Mouse (Mus musculus) ES-E14 (cell line): Measurements from ENCODE around the gene Rrm1. TPM values are rescaled to one million over a fixed set of nuclear protein-coding genes. Genes with fewer than 3 reads are reported as not detected.

Experiments
- DNase-seq: peaks from one replicate; pipeline ENCODE4 v3.0.0-alpha.2; 2013; ENCODE audit warnings: low read depth, low spot score
- H3K27ac ChIP-seq: 2 replicates; pipeline ENCODE4 v1.5.1; 2012; ENCODE audit warnings: low read depth, mild to moderate bottlenecking, low read length, moderate library complexity, mixed read lengths; ENCODE audit not compliant: poor library complexity, insufficient read depth, severe bottlenecking
- H3K36me3 ChIP-seq: 2 replicates; pipeline ENCODE4 v1.6.1; 2012; ENCODE audit warnings: mild to moderate bottlenecking, low read length, moderate library complexity, mixed read lengths; ENCODE audit not compliant: control insufficient read depth, poor library complexity, insufficient read depth, severe bottlenecking
- H3K4me1 ChIP-seq, 2 experiments: fragments of 150-350 bp in 1 of 2; sonication (generic) in 1 of 2; 2 replicates each; pipeline ENCODE4 v1.6.1; 2012; ENCODE audit warnings: low read length in 2 of 2, mild to moderate bottlenecking in 1 of 2, mixed read lengths in 1 of 2; ENCODE audit not compliant: control insufficient read depth in 2 of 2, insufficient read depth in 2 of 2, poor library complexity in 1 of 2
- H3K4me3 ChIP-seq, 2 experiments: fragments of 150-350 bp in 1 of 2; sonication (generic) in 1 of 2; 2 replicates each; pipeline ENCODE4 v1.5.1; 2012; ENCODE audit warnings: low read length in 2 of 2, low read depth in 1 of 2, mild to moderate bottlenecking in 1 of 2, mixed read lengths in 1 of 2; ENCODE audit not compliant: insufficient read depth in 1 of 2, poor library complexity in 1 of 2, severe bottlenecking in 1 of 2
- H3K9ac ChIP-seq: 2 replicates; pipeline ENCODE4 v1.6.1; 2012; ENCODE audit warnings: low read depth, mild to moderate bottlenecking, low read length, mixed read lengths; ENCODE audit not compliant: poor library complexity, insufficient read depth, severe bottlenecking
- H3K9me3 ChIP-seq: fragments of 150-350 bp; sonication (generic); 2 replicates; pipeline ENCODE4 v1.6.1; 2012; ENCODE audit warnings: low read depth, mild to moderate bottlenecking, low read length; ENCODE audit not compliant: control insufficient read depth, insufficient read depth
- CHD2 ChIP-seq: IDR thresholded peaks from 2 replicates; pipeline ENCODE4 v1.6.1; 2014; ENCODE audit warnings: mild to moderate bottlenecking, low read depth, low read length, inconsistent platforms
- HCFC1 ChIP-seq: IDR thresholded peaks from 2 replicates; pipeline ENCODE4 v1.6.1; 2012; ENCODE audit warnings: low read length, inconsistent platforms, borderline replicate concordance; ENCODE audit not compliant: insufficient read depth
- MAFK ChIP-seq: IDR thresholded peaks from 2 replicates; pipeline ENCODE4 v1.6.1; 2014; ENCODE audit warnings: mild to moderate bottlenecking, low read depth, low read length, inconsistent platforms; ENCODE audit not compliant: insufficient read depth
- ZC3H11A ChIP-seq: IDR thresholded peaks from 2 replicates; pipeline ENCODE4 v1.6.1; 2012; ENCODE audit warnings: low read depth, mild to moderate bottlenecking, inconsistent platforms, low read length, borderline replicate concordance
- ZNF384 ChIP-seq: IDR thresholded peaks from 2 replicates; pipeline ENCODE4 v1.6.1; 2012; ENCODE audit warnings: low read depth, low read length, inconsistent platforms
- in situ Hi-C, 2 experiments: fragments of 600-800 bp; cut with MboI; formaldehyde crosslinking; loops; one replicate each; pipeline ENCODE4 v1.15.1; 2025; ENCODE audit warnings: low sequenced_read_pairs in 2 of 2, inconsistent platforms in 1 of 2; ENCODE audit not compliant: unreplicated experiment in 2 of 2
- total RNA-seq: library from RNA; depleted of rRNA; stranded (reverse); fragments of 300-350 nt; gene quantifications from 2 replicates; pipeline ENCODE4 v1.2.3, GENCODE M21; 2012; rRNA removed

Rrm1 gene
- total RNA-seq = 92.8 and 109 TPM in 2 replicates

- peak; percentile 98 for DNase-seq
- peak within 1 kb of the TSS; percentile 69 to 97 for H3K4me3 ChIP-seq
Measured at GRCm38 (mm10) chr7:102441657-102442391, at the start of gene Rrm1. Rrm1 (plus strand) TSS chr7:102441695.

GRCm38 (mm10) chr7:102393898-102394297 lies 47.6 kb upstream of the Rrm1 start:
- H3K9ac ChIP-seq = no peak overlapping the region
- in situ Hi-C loops = no loop called here
- DNase-seq = no peak
- H3K27ac ChIP-seq = no peak overlapping the region
- no peaks in the 10 kb centered on the region for H3K9me3 ChIP-seq
- no peak overlapping the region for H3K4me3 ChIP-seq
- H3K4me1 ChIP-seq = no peaks in the 10 kb centered on the region
- no peaks in the 10 kb centered on the region for H3K36me3 ChIP-seq
- TF ChIP-seq MAFK (no peak), ZC3H11A (no peak), HCFC1 (no peak)

More at GRCm38 (mm10) chr7:102441657-102442391, at the start of gene Rrm1:
- Histone ChIP-seq H3K27ac (peak within 1 kb of the TSS; percentile 91), H3K9me3 (no peaks in the 10 kb centered on the region), H3K4me1 (peaks cover 2% of the 10 kb centered on the region in 2 experiments; a peak in 1 of 4 replicates), H3K9ac (peak within 1 kb of the TSS; percentile 99), H3K36me3 (peaks cover 10% of the 10 kb centered on the region)
- peak; percentile 89 for TF ChIP-seq HCFC1
- TF ChIP-seq MAFK = no peak
- in situ Hi-C loops = no loop called here

- DNase-seq = no peak
- TF ChIP-seq MAFK = no peak
Measured at GRCm38 (mm10) chr7:102395894-102396293, 45.6 kb upstream of the Rrm1 start.

GRCm38 (mm10) chr7:102396331-102396730 lies 45.2 kb upstream of the Rrm1 start:
- Histone ChIP-seq H3K4me1 (no peaks in the 10 kb centered on the region), H3K9ac (no peak overlapping the region), H3K9me3 (no peaks in the 10 kb centered on the region), H3K36me3 (no peaks in the 10 kb centered on the region), H3K4me3 (no peak overlapping the region), H3K27ac (no peak overlapping the region)
- TF ChIP-seq ZNF384 = no peak
- no peak for TF ChIP-seq CHD2
- TF ChIP-seq ZC3H11A = no peak
- no peak for TF ChIP-seq MAFK
- no peak for TF ChIP-seq HCFC1
- DNase-seq = no peak
- in situ Hi-C loops = no loop called here

More at GRCm38 (mm10) chr7:102395894-102396293, 45.6 kb upstream of the Rrm1 start:
- Histone ChIP-seq H3K9me3 (no peaks in the 10 kb centered on the region), H3K9ac (no peak overlapping the region), H3K4me3 (no peak overlapping the region), H3K36me3 (no peaks in the 10 kb centered on the region), H3K4me1 (no peaks in the 10 kb centered on the region), H3K27ac (no peak overlapping the region)
- in situ Hi-C loops = no loop called here

GRCm38 (mm10) chr7:102399180-102399731 lies 42.2 kb upstream of the Rrm1 start:
- H3K4me3 ChIP-seq = no peak overlapping the region

More at GRCm38 (mm10) chr7:102399180-102399731, 42.2 kb upstream of the Rrm1 start:
- no peak for DNase-seq
- in situ Hi-C loops = no loop called here
- no peak overlapping the region for H3K9ac ChIP-seq
- H3K4me1 ChIP-seq = no peaks in the 10 kb centered on the region
- TF ChIP-seq ZC3H11A (no peak), HCFC1 (no peak), CHD2 (no peak), MAFK (no peak), ZNF384 (no peak)
- no peaks in the 10 kb centered on the region for H3K36me3 ChIP-seq
- no peak overlapping the region for H3K27ac ChIP-seq
- H3K9me3 ChIP-seq = no peaks in the 10 kb centered on the region
